Mouse (Mus musculus) midbrain, embryonic 13.5 days (tissue): ENCODE measurements around the gene Smg6. TPM values are rescaled to one million over a fixed set of nuclear protein-coding genes. Genes with fewer than 3 reads are reported as not detected.
"Not testable (repeated sequence)": the region's sequence is repeated elsewhere in the genome, so short reads cannot be mapped to it uniquely, and the experiment has no call there.

Experiments used
- ATAC-seq: fragments of 200-750 bp; cut with Nextera tagmentation; 2 replicates; pipeline ENCODE4 v1.8.0; 2017; ENCODE audit warnings: mild to moderate bottlenecking, moderate TSS enrichment, moderate library complexity
- H3K27ac ChIP-seq: fragments of 300-500 bp; sonication (generic); 2 replicates; pipeline ENCODE4 v1.5.1; 2015; ENCODE audit warnings: inconsistent platforms, mild to moderate bottlenecking, moderate library complexity
- H3K27me3 ChIP-seq: fragments of 300-500 bp; sonication (generic); 2 replicates; pipeline ENCODE4 v1.6.1; 2015; ENCODE audit warnings: mild to moderate bottlenecking, inconsistent platforms
- H3K36me3 ChIP-seq: fragments of 300-500 bp; sonication (generic); 2 replicates; pipeline ENCODE4 v1.6.1; 2015; ENCODE audit warnings: mild to moderate bottlenecking, inconsistent platforms
- H3K4me1 ChIP-seq: fragments of 300-500 bp; sonication (generic); replicated peaks from 2 replicates; pipeline ENCODE4 v1.6.1; 2015; ENCODE audit warnings: inconsistent platforms
- H3K4me2 ChIP-seq: fragments of 300-500 bp; sonication (generic); replicated peaks from 2 replicates; pipeline ENCODE4 v1.6.1; 2015; ENCODE audit warnings: moderate library complexity, mild to moderate bottlenecking, inconsistent platforms
- H3K4me3 ChIP-seq: fragments of 300-500 bp; sonication (generic); replicated peaks from 2 replicates; pipeline ENCODE4 v1.5.1; 2015; ENCODE audit warnings: mild to moderate bottlenecking, inconsistent platforms
- H3K9ac ChIP-seq: fragments of 300-500 bp; sonication (generic); replicated peaks from 2 replicates; pipeline ENCODE4 v1.6.1; 2015; ENCODE audit warnings: mild to moderate bottlenecking, inconsistent platforms
- H3K9me3 ChIP-seq: fragments of 300-500 bp; sonication (generic); 2 replicates; pipeline ENCODE4 v1.6.1; 2016; ENCODE audit warnings: mild to moderate bottlenecking, inconsistent platforms
- WGBS: fragments of 180-500 bp; shearing (Covaris S2); methylation state at CpG from one replicate; pipeline ENCODE4 v1.1.7; 2015; 5-methylcytosine and 5-hydroxymethylcytosine counted together
- polyA plus RNA-seq: library from polyadenylated mRNA; unstranded; fragments of >200 nt; fragmentation: Nextera tagmentation; extraction: Ambion mirVana; gene quantifications from 2 replicates; pipeline ENCODE4 v1.2.1, GENCODE M21; 2015

Smg6 gene
- polyA plus RNA-seq, 1 experiment from 2014 or later: 21.0 TPM

- Histone ChIP-seq H3K4me3 (peak overlapping the region; percentile 48), H3K4me1 (peaks cover 79% of the 10 kb centered on the region), H3K36me3 (no peaks in the 10 kb centered on the region), H3K27ac (no peak overlapping the region), H3K4me2 (peak overlapping the region; percentile 75), H3K9me3 (no peaks in the 10 kb centered on the region), H3K9ac (peak overlapping the region; percentile 62), H3K27me3 (peaks cover 89% of the 10 kb centered on the region)
- ATAC-seq: peak; percentile 25; the same call in 1 of the 2 replicates
- WGBS: under 1% methylated on average over 81 of the region's 83 CpGs
These were observed 243.2 kb downstream of the Smg6 start for GRCm38 (mm10) chr11:75168590-75169361.

GRCm38 (mm10) chr11:75169405-75170080 is 243.9 kb downstream of the Smg6 start, which contains the start of gene Hic1:
TSS of gene Hic1 (minus strand) at chr11:75169519.
- no peak for ATAC-seq
- peak within 1 kb of the TSS; percentile 62 for H3K9ac ChIP-seq
- H3K27ac ChIP-seq: 0 out of 2 replicates have a peak within 1 kb of the TSS, but pooled peaks have one; percentile 51
- peak within 1 kb of the TSS; percentile 48 for H3K4me3 ChIP-seq
- H3K4me1 ChIP-seq: peaks cover 85% of the 10 kb centered on the region
- peak within 1 kb of the TSS; percentile 75 for H3K4me2 ChIP-seq
- H3K9me3 ChIP-seq: no peaks in the 10 kb centered on the region
- H3K27me3 ChIP-seq: peaks cover 81% of the 10 kb centered on the region
- no peaks in the 10 kb centered on the region for H3K36me3 ChIP-seq
- WGBS: 6% methylated on average over 23 of the region's 23 CpGs

GRCm38 (mm10) chr11:75170136-75170751 is 244.6 kb downstream of the Smg6 start:
- Histone ChIP-seq H3K9ac (peak overlapping the region; percentile 44; the same call in 1 of the 2 replicates), H3K4me2 (peak overlapping the region; percentile 75), H3K4me3 (peak overlapping the region; percentile 48), H3K9me3 (no peaks in the 10 kb centered on the region), H3K27me3 (peaks cover 77% of the 10 kb centered on the region), H3K27ac (0 out of 2 replicates have a peak overlapping the region, but pooled peaks have one; percentile 51), H3K4me1 (peaks cover 85% of the 10 kb centered on the region), H3K36me3 (no peaks in the 10 kb centered on the region)
- WGBS: under 1% methylated on average over 38 of the region's 38 CpGs
- peak; percentile 57 for ATAC-seq

GRCm38 (mm10) chr11:75171186-75171865 is 245.7 kb downstream of the Smg6 start:
- Histone ChIP-seq H3K27me3 (peaks cover 74% of the 10 kb centered on the region), H3K36me3 (no peaks in the 10 kb centered on the region), H3K9me3 (no peaks in the 10 kb centered on the region), H3K4me3 (peak overlapping the region; percentile 66), H3K27ac (no peak overlapping the region), H3K9ac (no peak overlapping the region), H3K4me2 (peak overlapping the region; percentile 75), H3K4me1 (peaks cover 74% of the 10 kb centered on the region)
- 4% methylated on average over 17 of the region's 17 CpGs for WGBS
- ATAC-seq: no peak

GRCm38 (mm10) chr11:75172151-75173094 is 246.8 kb downstream of the Smg6 start:
- Histone ChIP-seq H3K27me3 (peaks cover 68% of the 10 kb centered on the region), H3K4me3 (peak overlapping the region; percentile 66), H3K27ac (no peak overlapping the region), H3K9me3 (no peaks in the 10 kb centered on the region), H3K4me1 (peaks cover 63% of the 10 kb centered on the region), H3K36me3 (peaks cover 11% of the 10 kb centered on the region), H3K9ac (peak overlapping the region; percentile 66), H3K4me2 (peak overlapping the region; percentile 72)
- ATAC-seq: peak; percentile 3; the same call in 1 of the 2 replicates
- under 1% methylated on average over 75 of the region's 75 CpGs for WGBS

GRCm38 (mm10) chr11:75173095-75173798 is 247.6 kb downstream of the Smg6 start:
- Histone ChIP-seq H3K27me3 (peaks cover 60% of the 10 kb centered on the region), H3K27ac (peak overlapping the region; percentile 78), H3K4me2 (peak overlapping the region; percentile 72), H3K4me3 (peak overlapping the region; percentile 66), H3K9me3 (no peaks in the 10 kb centered on the region), H3K4me1 (peaks cover 63% of the 10 kb centered on the region), H3K9ac (peak overlapping the region; percentile 66), H3K36me3 (peaks cover 14% of the 10 kb centered on the region)
- under 1% methylated on average over 55 of the region's 71 CpGs for WGBS
- peak; percentile 68 for ATAC-seq

- H3K27me3 ChIP-seq: peaks cover 55% of the 10 kb centered on the region
- H3K9ac ChIP-seq: peak overlapping the region; percentile 66
- H3K9me3 ChIP-seq: no peaks in the 10 kb centered on the region
- peaks cover 14% of the 10 kb centered on the region for H3K36me3 ChIP-seq
- H3K27ac ChIP-seq: peak overlapping the region; percentile 78; the same call in 1 of the 2 replicates
- no peak for ATAC-seq
- H3K4me2 ChIP-seq: peak overlapping the region; percentile 72
- H3K4me1 ChIP-seq: peaks cover 57% of the 10 kb centered on the region
- peak overlapping the region; percentile 66 for H3K4me3 ChIP-seq
- WGBS: 4% methylated on average over 15 of the region's 15 CpGs
These were observed 248.2 kb downstream of the Smg6 start for GRCm38 (mm10) chr11:75173799-75174165.

- WGBS: 74% methylated on average over 6 of the region's 6 CpGs
- not testable (repeated sequence) for H3K4me2 ChIP-seq
These were observed 249.0 kb downstream of the Smg6 start for GRCm38 (mm10) chr11:75174574-75174973.

GRCm38 (mm10) chr11:75178011-75178410 is 252.4 kb downstream of the Smg6 start:
- Histone ChIP-seq H3K27me3 (peaks cover 18% of the 10 kb centered on the region), H3K9ac (peak overlapping the region; percentile 83), H3K9me3 (no peaks in the 10 kb centered on the region), H3K27ac (peak overlapping the region; percentile 81), H3K4me2 (peak overlapping the region; percentile 98), H3K4me3 (peak overlapping the region; percentile 82), H3K4me1 (peaks cover 25% of the 10 kb centered on the region), H3K36me3 (peaks cover 22% of the 10 kb centered on the region)
- no peak for ATAC-seq
- 51% methylated on average over 12 of the region's 12 CpGs for WGBS

More at GRCm38 (mm10) chr11:75174574-75174973, 249.0 kb downstream of the Smg6 start:
- not testable (repeated sequence) for H3K27ac ChIP-seq, H3K9ac ChIP-seq, ATAC-seq, H3K9me3 ChIP-seq, H3K4me3 ChIP-seq
- Histone ChIP-seq H3K4me1 (peaks cover 57% of the 10 kb centered on the region), H3K27me3 (peaks cover 47% of the 10 kb centered on the region), H3K36me3 (peaks cover 14% of the 10 kb centered on the region)

GRCm38 (mm10) chr11:75178672-75179208 is 253.1 kb downstream of the Smg6 start, which contains the start of gene Ovca2:
TSS of gene Ovca2 (minus strand) at chr11:75178835.
- Histone ChIP-seq H3K9me3 (no peaks in the 10 kb centered on the region), H3K4me1 (peaks cover 25% of the 10 kb centered on the region), H3K9ac (peak within 1 kb of the TSS; percentile 83), H3K27me3 (peaks cover 16% of the 10 kb centered on the region), H3K36me3 (peaks cover 24% of the 10 kb centered on the region), H3K4me2 (peak within 1 kb of the TSS; percentile 98), H3K4me3 (peak within 1 kb of the TSS; percentile 82), H3K27ac (peak within 1 kb of the TSS; percentile 81)
- peak; percentile 97 for ATAC-seq
- WGBS: under 1% methylated on average over 33 of the region's 33 CpGs
